Mouse (Mus musculus) limb, embryonic 14.5 days (tissue): ENCODE results near the gene Thap8. TPM values are rescaled to one million over a fixed set of nuclear protein-coding genes. Genes with fewer than 3 reads are reported as not detected.

Experiments used
- ATAC-seq: fragments of 200-750 bp; cut with Nextera tagmentation; 2 replicates; pipeline ENCODE4 v1.8.0; 2017; ENCODE audit warnings: low read depth, moderate number of reproducible peaks, moderate TSS enrichment; ENCODE audit not compliant: low FRiP score
- DNase-seq: peaks from one replicate; pipeline ENCODE4 v3.0.0-alpha.2; 2015; ENCODE audit warnings: low spot score
- H3K27ac ChIP-seq: fragments of 300-500 bp; sonication (generic); replicated peaks from 2 replicates; pipeline ENCODE4 v1.5.1; 2014; ENCODE audit warnings: low read depth, mild to moderate bottlenecking, low read length, moderate library complexity, mixed read lengths
- H3K27me3 ChIP-seq: fragments of 300-500 bp; sonication (generic); 2 replicates; pipeline ENCODE4 v1.6.1; 2014; ENCODE audit warnings: low read length, mixed read lengths; ENCODE audit not compliant: control insufficient read depth, insufficient read depth
- H3K36me3 ChIP-seq: fragments of 300-500 bp; sonication (generic); 2 replicates; pipeline ENCODE4 v1.6.1; 2014; ENCODE audit warnings: mild to moderate bottlenecking, low read length, moderate library complexity, mixed read lengths; ENCODE audit not compliant: control insufficient read depth, insufficient read depth
- H3K4me1 ChIP-seq: fragments of 300-500 bp; sonication (generic); 2 replicates; pipeline ENCODE4 v1.6.1; 2014; ENCODE audit warnings: antibody characterized with exemption, low read length, mixed read lengths; ENCODE audit not compliant: control insufficient read depth, insufficient read depth
- H3K4me2 ChIP-seq: fragments of 300-500 bp; sonication (generic); replicated peaks from 2 replicates; pipeline ENCODE4 v1.6.1; 2014; ENCODE audit warnings: low read depth, mild to moderate bottlenecking, low read length, moderate library complexity; ENCODE audit not compliant: severe bottlenecking
- H3K4me3 ChIP-seq: fragments of 300-500 bp; sonication (generic); replicated peaks from 2 replicates; pipeline ENCODE4 v1.5.1; 2014; ENCODE audit warnings: low read length
- H3K9ac ChIP-seq: fragments of 300-500 bp; sonication (generic); 2 replicates; pipeline ENCODE4 v1.6.1; 2014; ENCODE audit warnings: mild to moderate bottlenecking, low read depth, low read length, moderate library complexity; ENCODE audit not compliant: severe bottlenecking
- H3K9me3 ChIP-seq: fragments of 300-500 bp; sonication (generic); 2 replicates; pipeline ENCODE4 v1.6.1; 2016; ENCODE audit warnings: low read length; ENCODE audit not compliant: control insufficient read depth
- POLR2A ChIP-seq: fragments of 200-500 bp; IDR thresholded peaks from 2 replicates; pipeline ENCODE4 v1.8.0; 2012; ENCODE audit warnings: inconsistent platforms, mild to moderate bottlenecking, moderate library complexity, borderline replicate concordance; ENCODE audit not compliant: insufficient read depth, insufficient read length; ENCODE audit errors: extremely low read depth
- WGBS: fragments of 180-500 bp; shearing (Covaris S2); extraction: QIAGEN DNeasy Blood & Tissue Kit; methylation state at CpG from one replicate; pipeline ENCODE4 v1.1.7; 2014; 5-methylcytosine and 5-hydroxymethylcytosine counted together
- polyA plus RNA-seq, 2 experiments: library from polyadenylated mRNA; depleted of rRNA in 1 of 2; stranded (reverse) in 1 of 2; unstranded in 1 of 2; fragments of >200 nt; fragmentation: Nextera tagmentation in 1 of 2; extraction: Ambion mirVana in 1 of 2; gene quantifications; 2 replicates each; pipeline versions ENCODE4 v1.2.1 to v1.2.3; 2012 to 2014

Thap8 gene
- polyA plus RNA-seq, 2 experiments: 0.10 TPM; not detected in 1

DNA sequence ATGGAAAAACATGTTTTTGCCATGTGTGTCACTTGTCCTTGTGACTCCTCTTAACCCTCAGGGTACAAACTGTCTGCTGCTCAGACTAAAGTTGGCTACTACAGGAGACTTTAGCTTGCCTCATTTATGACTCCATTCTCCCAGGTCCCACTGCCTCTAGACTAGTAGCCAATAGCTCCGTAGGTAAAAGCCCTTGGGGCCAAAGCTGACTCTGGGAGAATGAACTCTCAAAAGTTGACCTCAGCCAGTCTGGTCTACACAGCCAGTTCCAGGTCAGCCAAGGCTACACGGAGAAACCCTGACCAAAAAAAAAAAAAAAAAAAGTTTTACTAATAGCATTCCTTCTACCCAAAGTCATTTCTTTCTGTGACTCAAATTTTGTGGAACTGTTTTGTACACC, 983 bp upstream of the Thap8 start:
- Histone ChIP-seq H3K4me2 (0 out of 2 replicates have a peak overlapping the region, but pooled peaks have one; percentile 92), H3K27ac (no peak overlapping the region), H3K36me3 (no peaks in the 10 kb centered on the region), H3K27me3 (no peaks in the 10 kb centered on the region), H3K9ac (no peak overlapping the region), H3K4me1 (peaks cover 5% of the 10 kb centered on the region; the same call in 1 of the 2 replicates), H3K9me3 (no peaks in the 10 kb centered on the region), H3K4me3 (no peak overlapping the region)
- no peak for DNase-seq
- no peak for TF ChIP-seq POLR2A
- ATAC-seq: no peak
- WGBS: 47% methylated on average over 2 of the region's 2 CpGs

DNA sequence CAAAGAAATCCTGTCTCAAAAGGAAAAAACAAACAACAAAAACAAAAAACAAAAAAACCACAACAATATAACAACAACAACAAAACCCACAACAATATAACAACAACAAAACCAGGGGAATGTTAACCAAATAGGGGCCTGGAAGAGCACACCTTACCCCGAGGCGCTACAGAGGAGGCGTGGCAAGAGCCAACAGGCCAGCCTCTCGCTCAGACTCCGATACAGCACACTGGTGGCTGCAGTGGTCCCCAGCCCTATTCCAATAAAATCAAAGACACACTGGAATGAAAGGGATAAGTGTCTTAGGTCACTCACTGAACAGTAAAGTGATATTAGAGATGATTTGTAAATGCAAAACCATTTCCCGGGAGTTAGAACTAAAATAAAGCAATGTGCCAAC, 358 bp upstream of the Thap8 start:
- 2% methylated on average over 6 of the region's 6 CpGs for WGBS
- Histone ChIP-seq H3K9ac (peak overlapping the region; percentile 50; the same call in 1 of the 2 replicates), H3K4me2 (peak overlapping the region; percentile 92), H3K9me3 (no peaks in the 10 kb centered on the region), H3K4me1 (peaks cover 5% of the 10 kb centered on the region; the same call in 1 of the 2 replicates), H3K36me3 (no peaks in the 10 kb centered on the region), H3K27me3 (no peaks in the 10 kb centered on the region), H3K4me3 (peak overlapping the region; percentile 73), H3K27ac (0 out of 2 replicates have a peak overlapping the region, but pooled peaks have one; percentile 92)
- ATAC-seq: no peak
- no peak for TF ChIP-seq POLR2A
- DNase-seq: no peak

DNA sequence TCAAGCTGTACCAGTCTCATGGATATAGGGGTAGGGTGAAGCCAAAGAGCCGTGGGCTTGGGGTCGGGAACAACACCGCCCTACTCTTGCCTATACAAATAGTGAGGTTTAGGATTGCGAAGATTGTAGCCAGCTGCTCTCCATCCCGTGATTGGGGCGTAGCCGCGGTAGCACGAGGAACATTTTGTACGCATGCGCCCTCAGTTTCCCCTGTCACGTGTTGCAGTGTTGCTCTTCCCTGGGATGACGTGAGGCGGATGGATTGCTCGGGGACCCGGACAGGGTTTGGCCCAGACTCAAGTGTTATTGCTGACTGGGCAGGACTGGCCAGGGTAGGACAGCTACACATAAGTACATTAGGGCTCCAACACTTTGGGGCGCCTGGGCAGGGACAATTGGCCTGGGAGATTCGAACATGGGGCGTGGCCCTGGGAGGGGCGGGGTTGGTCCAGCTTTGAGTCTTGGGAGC, 810 bp downstream of the Thap8 start:
- Histone ChIP-seq H3K27ac (peak overlapping the region; percentile 92), H3K9me3 (no peaks in the 10 kb centered on the region), H3K4me3 (peak overlapping the region; percentile 73), H3K36me3 (no peaks in the 10 kb centered on the region), H3K27me3 (no peaks in the 10 kb centered on the region), H3K4me1 (peaks cover 5% of the 10 kb centered on the region; the same call in 1 of the 2 replicates), H3K9ac (peak overlapping the region; percentile 34), H3K4me2 (peak overlapping the region; percentile 92)
- TF ChIP-seq POLR2A: no peak
- ATAC-seq (peak; percentile 88), DNase-seq (peak; percentile 91)
- WGBS: under 1% methylated on average over 20 of the region's 20 CpGs

DNA sequence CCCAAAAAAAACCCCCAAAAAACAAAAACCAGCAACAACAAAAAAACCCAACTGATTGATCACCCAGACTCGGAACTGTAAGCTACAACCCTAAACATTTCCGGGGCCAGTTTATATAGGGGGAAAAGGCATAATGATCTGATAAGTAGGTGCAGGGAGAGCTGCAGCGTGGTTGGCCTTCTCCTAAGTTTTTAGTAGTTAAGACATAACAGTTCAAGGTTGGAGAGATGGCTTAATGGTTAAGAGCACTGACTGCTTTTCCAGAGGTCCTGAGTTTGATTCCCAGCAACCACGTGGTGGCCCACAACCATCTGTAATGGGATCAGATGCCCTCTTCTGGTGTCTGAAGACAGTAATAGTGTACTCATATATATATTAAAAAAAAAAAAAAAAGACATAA, 1.6 kb downstream of the Thap8 start:
- Histone ChIP-seq H3K9ac (no peak overlapping the region), H3K4me2 (no peak overlapping the region), H3K9me3 (no peaks in the 10 kb centered on the region), H3K27ac (no peak overlapping the region), H3K27me3 (no peaks in the 10 kb centered on the region), H3K36me3 (no peaks in the 10 kb centered on the region), H3K4me3 (no peak overlapping the region), H3K4me1 (peaks cover 5% of the 10 kb centered on the region; the same call in 1 of the 2 replicates)
- no peak for TF ChIP-seq POLR2A
- no peak for DNase-seq
- 78% methylated on average over 4 of the region's 4 CpGs for WGBS
- no peak for ATAC-seq

DNA sequence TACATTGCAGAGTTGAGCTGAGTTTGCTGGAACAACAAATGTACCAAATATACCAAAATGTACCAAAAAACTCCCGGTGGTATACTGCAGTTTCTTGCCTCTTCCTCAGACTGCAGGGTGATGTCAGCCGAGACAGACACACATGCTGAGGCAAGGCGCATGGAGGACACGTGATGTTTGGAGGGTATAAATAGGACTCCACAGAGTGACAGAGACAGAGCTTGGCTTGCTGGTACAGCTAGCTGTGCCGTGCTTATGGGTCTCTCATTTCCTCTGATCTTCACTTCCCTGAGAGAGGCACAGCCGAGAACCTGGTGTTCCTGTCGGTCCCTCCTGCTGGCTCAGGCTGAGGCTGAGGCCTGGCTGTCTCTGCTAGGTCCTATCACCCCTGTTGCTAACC, 2.8 kb downstream of the Thap8 start:
- DNase-seq (no peak), ATAC-seq (no peak)
- H3K9me3 ChIP-seq: no peaks in the 10 kb centered on the region
- peaks cover 5% of the 10 kb centered on the region; the same call in 1 of the 2 replicates for H3K4me1 ChIP-seq
- H3K4me3 ChIP-seq: no peak overlapping the region
- no peak overlapping the region for H3K27ac ChIP-seq
- H3K9ac ChIP-seq: no peak overlapping the region
- WGBS: 74% methylated on average over 7 of the region's 7 CpGs
- no peaks in the 10 kb centered on the region for H3K36me3 ChIP-seq
- H3K4me2 ChIP-seq: no peak overlapping the region
- H3K27me3 ChIP-seq: no peaks in the 10 kb centered on the region
- TF ChIP-seq POLR2A: no peak
